Mouse (Mus musculus): Measurements from ENCODE around the gene Glipr2. TPM values are rescaled to one million over a fixed set of nuclear protein-coding genes. Genes with fewer than 3 reads are reported as not detected.

Gene Glipr2
- total RNA-seq (2023), result 1 to 10 TPM; 9.2 to 9.3 TPM

DNA sequence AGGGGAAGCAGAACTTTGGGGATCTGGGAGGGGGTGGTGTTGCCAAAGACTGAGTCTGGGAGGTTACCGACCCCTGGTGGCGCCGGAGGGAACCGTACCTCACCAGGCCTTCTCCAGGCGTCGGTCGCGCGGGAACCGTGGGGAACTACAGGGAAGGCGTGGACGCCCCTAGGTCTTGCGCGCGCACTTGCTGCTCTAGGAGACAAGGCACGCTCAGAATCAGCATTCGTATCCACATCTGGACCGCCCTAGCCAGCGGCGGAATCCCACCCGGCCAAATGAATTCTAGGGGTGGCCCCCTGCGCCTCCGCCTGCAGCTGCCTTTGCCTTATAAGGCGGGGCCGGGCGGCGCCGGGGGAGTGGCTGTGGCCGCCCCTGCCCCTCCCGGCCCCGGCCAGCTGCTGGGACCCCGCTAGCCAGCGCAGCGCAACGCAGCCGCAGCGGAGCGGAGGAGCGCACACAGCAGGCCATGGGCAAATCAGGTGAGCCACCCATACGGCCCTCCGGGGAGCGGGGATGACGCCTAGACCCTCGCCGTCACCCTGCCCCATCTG, at the start of gene Glipr2:
Gene Glipr2 (plus strand): TSS at position 110 of the 554 bp plus-strand sequence.

DNA sequence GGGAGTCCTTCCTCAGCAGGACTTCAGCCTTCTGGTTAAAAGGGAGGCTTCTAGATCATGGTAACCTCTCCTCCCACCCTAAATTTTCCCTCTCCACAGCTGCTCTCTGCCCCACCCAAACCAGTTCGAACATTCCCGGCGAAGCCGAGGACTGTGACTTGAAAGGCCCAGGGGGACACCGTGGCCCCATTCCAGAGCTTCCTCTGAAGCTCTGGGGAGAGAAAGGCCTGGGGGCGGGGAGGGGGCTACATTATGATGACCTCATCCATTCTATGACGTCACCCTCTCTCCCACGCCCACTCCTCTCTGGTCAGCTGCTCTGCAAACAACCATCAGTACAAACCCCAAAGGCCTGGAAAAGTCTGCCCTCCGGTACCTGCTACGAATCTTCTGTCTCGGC, 26.0 kb downstream of the Glipr2 start, which contains the start of gene Ccin:
Gene Ccin (plus strand): TSS at position 303 of the 400 bp plus-strand sequence.

DNA sequence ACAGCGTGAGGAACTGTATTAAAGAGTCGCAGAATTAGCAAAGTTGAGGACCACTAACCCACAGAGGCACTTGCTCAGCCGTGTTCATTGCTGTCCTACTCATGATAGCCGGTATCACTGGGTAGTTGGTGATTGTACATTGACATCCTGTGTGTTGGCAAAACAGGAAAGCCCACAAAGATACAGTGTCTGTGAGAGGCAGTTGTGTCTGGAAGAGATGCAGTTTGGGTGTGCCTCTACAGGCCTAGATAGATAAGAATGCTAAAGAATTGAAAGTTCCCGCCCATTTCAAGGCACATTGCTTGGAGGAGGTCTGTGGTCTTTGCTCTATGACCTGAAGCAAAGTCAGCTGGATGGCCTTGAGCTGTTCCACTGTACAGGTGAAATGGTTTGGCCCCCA, 46.9 kb downstream of the Glipr2 start, which contains the start of gene Clta:
Gene Clta (plus strand): TSS at position 327 of the 400 bp plus-strand sequence.

Other genes with a start within 250 kb of the Glipr2 start
- not detected for gene Olfr71, start 247.1 kb upstream of the Glipr2 start, total RNA-seq (2023)
- gene Hrct1, start 230.2 kb upstream of the Glipr2 start, total RNA-seq (2023), result not detected
- gene Spaar, start 227.4 kb upstream of the Glipr2 start, total RNA-seq (2023), result not detected
- gene Olfr159, start 186.4 kb upstream of the Glipr2 start, total RNA-seq (2023), result not detected
- not detected for gene Olfr156, start 133.5 kb upstream of the Glipr2 start, total RNA-seq (2023)
- gene Olfr157, start 117.2 kb upstream of the Glipr2 start, total RNA-seq (2023), result not detected
- not detected for gene Olfr155, start 105.8 kb upstream of the Glipr2 start, total RNA-seq (2023)
- under 1 TPM; 0.38 to 0.56 TPM for gene Reck, start 81.9 kb upstream of the Glipr2 start, total RNA-seq (2023)
- not detected for gene Ccin, start 26.1 kb downstream of the Glipr2 start, total RNA-seq (2023)
- 100 to 1,000 TPM; 195 to 200 TPM for gene Clta, start 47.1 kb downstream of the Glipr2 start, total RNA-seq (2023)
- 10 to 100 TPM; 65.5 to 67.3 TPM for gene Gne, start 126.8 kb downstream of the Glipr2 start, total RNA-seq (2023)